Mouse (Mus musculus) bone marrow macrophage, adult 2 months (primary cell): ENCODE results near the gene Rnf43. TPM values are rescaled to one million over a fixed set of nuclear protein-coding genes. Genes with fewer than 3 reads are reported as not detected.

ENCODE experiments used
- H3K27ac ChIP-seq: 2 replicates; pipeline ENCODE4 v1.5.1; 2012; ENCODE audit warnings: low read depth, low read length; ENCODE audit not compliant: insufficient read depth
- H3K4me1 ChIP-seq: 2 replicates; pipeline ENCODE4 v1.6.1; 2012; ENCODE audit warnings: low read length; ENCODE audit not compliant: control insufficient read depth, insufficient read depth
- H3K4me3 ChIP-seq: 2 replicates; pipeline ENCODE4 v1.5.1; 2012; ENCODE audit warnings: mild to moderate bottlenecking, low read length, moderate library complexity; ENCODE audit not compliant: insufficient read depth
- CTCF ChIP-seq: IDR thresholded peaks from 2 replicates; pipeline ENCODE4 v1.5.1; 2012; ENCODE audit warnings: low read depth, mild to moderate bottlenecking, low read length, moderate library complexity
- POLR2A ChIP-seq: IDR thresholded peaks from 2 replicates; pipeline ENCODE4 v1.6.1; 2012; ENCODE audit warnings: mild to moderate bottlenecking, low read depth, low read length, borderline replicate concordance
- polyA plus RNA-seq: library from polyadenylated mRNA; stranded (reverse); fragments of >200 nt; gene quantifications from 2 replicates; pipeline ENCODE4 v1.2.4, GENCODE M21; 2012; ENCODE audit not compliant: missing spikeins, insufficient read depth, insufficient read length

The Rnf43 gene
- polyA plus RNA-seq, 1 experiment, result not detected

- Histone ChIP-seq H3K27ac (no peak overlapping the region), H3K4me3 (no peak overlapping the region), H3K4me1 (peaks cover 9% of the 10 kb centered on the region)
- TF ChIP-seq CTCF, result no peak
- TF ChIP-seq POLR2A, result no peak
Observed at GRCm38 (mm10) chr11:87687246-87688225, 25.0 kb downstream of the Rnf43 start.

- H3K4me3 ChIP-seq, result no peak overlapping the region
- no peak overlapping the region for H3K27ac ChIP-seq
- no peak for TF ChIP-seq CTCF
- H3K4me1 ChIP-seq, result peaks cover 9% of the 10 kb centered on the region
Observed at GRCm38 (mm10) chr11:87688478-87689203, 26.1 kb downstream of the Rnf43 start.

- Histone ChIP-seq H3K27ac (no peak overlapping the region), H3K4me1 (peaks cover 9% of the 10 kb centered on the region), H3K4me3 (no peak overlapping the region)
- no peak for TF ChIP-seq CTCF
- TF ChIP-seq POLR2A, result no peak
Observed at GRCm38 (mm10) chr11:87689402-87689808, 26.9 kb downstream of the Rnf43 start.

DNA sequence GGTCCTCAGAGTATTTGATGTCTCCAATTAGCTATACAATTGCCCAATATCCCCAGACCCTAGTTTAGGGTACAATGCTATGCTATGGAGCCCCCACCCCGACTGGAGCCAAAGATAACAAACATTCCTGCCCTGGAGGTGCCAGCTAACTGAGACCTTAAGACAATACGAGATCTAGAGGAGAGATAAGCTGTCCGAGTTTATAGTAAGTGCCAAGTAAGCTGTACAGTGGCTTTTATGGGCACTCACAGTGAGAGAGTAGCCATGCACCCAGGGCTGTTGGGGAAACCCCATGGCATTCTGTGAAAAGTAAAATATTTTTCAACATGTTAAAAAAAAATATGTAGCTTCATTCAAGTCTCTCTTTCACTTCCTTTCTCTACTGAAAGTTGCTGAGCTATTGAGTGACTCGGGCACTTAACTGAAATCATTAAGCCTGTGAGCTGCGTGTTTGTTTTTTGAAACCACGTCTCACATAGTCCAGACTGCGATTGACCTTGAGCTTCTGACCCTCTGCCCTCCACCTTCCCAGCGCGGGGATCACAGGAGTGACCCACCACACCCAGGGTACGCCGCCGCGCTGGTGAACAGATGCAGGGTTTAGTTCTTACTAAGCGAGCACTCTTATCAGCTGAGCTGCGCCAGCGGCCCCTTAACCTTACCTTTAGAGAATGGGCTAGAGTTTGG is 27.7 kb downstream of the Rnf43 start:
- Histone ChIP-seq H3K4me1 (peaks cover 9% of the 10 kb centered on the region), H3K27ac (no peak overlapping the region), H3K4me3 (no peak overlapping the region)
- TF ChIP-seq CTCF, result no peak
- TF ChIP-seq POLR2A, result no peak

GRCm38 (mm10) chr11:87697131-87697682 is 34.7 kb downstream of the Rnf43 start:
- Histone ChIP-seq H3K4me3 (no peak overlapping the region), H3K27ac (no peak overlapping the region), H3K4me1 (no peaks in the 10 kb centered on the region)
- TF ChIP-seq POLR2A, result no peak
- no peak for TF ChIP-seq CTCF

DNA sequence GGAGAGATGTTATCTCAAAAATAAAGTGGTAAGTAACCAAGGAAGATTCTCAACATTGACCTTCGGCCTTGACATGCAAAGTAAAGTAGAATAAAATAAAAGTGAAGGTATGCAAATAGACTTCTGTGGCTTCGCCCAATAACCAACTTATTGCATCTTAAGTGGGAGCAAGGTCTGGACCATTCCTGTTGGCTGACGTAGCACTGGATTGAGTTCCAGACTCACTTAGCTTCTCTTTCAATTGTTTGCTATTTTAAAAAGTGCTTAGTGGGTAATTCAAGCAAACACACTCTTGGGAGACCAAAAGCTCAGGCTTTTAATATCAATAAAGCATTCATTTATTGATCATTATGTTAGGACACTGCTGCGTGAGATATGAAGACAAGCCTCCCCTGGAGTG is 35.6 kb downstream of the Rnf43 start:
- H3K4me1 ChIP-seq, result no peaks in the 10 kb centered on the region

DNA sequence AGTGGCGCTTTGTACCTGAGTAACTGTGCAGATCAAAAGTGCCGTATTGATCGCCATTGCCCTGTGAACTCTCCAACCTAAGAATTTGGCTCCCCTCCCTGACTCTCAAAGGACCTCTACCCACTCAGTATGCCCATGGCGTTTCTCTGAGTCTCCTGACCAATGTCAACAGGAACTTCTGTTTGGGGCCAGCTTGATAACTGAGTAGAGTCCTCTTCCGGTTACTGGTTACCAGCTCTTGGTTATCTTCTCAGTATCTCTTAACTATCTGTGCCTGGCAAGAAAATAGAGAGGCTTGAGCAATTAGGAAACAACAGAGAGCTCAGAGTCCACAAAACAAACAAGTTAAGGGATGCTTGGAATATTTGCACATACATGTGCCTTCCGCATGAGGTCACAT is 38.6 kb downstream of the Rnf43 start:
- H3K4me3 ChIP-seq, result no peak overlapping the region

More for the DNA sequence above, 35.6 kb downstream of the Rnf43 start:
- no peak overlapping the region for H3K27ac ChIP-seq
- no peak for TF ChIP-seq POLR2A
- TF ChIP-seq CTCF, result no peak
- no peak overlapping the region for H3K4me3 ChIP-seq

DNA sequence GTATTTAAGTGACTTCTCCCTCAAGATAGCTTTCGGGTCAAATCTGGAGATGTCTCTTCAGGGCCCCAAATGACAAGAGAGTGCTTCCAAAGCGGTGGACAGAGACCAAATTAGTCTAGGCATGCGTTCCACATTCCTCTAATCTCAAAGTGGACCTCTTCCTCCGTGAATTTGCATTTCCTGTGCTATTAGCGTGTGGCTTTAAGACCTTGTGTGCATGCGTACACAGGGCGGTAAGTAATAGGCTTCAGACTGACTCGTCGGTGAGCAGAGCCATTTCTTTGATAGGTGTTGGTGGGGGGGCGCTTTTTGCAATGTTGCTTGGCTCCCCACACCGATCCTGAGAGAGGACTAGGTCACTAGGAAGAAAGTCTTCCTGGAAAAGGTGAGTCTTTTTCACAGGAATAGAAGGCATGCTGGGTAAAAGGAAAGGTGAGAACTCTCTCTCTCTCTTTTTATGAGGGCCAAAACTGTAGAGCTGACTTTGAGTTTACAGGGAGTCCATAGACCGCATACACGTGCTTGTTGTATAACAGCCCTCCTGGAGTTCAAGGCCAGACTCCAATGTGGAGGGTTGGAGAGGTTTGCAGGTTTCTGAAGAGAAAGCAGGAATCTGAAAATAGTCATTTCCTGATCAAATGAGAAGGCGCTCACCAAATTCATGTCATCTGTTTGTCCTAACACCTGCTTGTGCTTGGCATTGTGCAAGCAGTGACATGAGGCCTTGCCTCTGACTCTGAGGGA is 39.5 kb downstream of the Rnf43 start:
- Histone ChIP-seq H3K4me1 (no peaks in the 10 kb centered on the region), H3K4me3 (no peak overlapping the region), H3K27ac (no peak overlapping the region)
- TF ChIP-seq CTCF, result no peak
- no peak for TF ChIP-seq POLR2A

More for the DNA sequence above, 38.6 kb downstream of the Rnf43 start:
- no peak for TF ChIP-seq POLR2A
- TF ChIP-seq CTCF, result no peak
- H3K4me1 ChIP-seq, result no peaks in the 10 kb centered on the region
- no peak overlapping the region for H3K27ac ChIP-seq

DNA sequence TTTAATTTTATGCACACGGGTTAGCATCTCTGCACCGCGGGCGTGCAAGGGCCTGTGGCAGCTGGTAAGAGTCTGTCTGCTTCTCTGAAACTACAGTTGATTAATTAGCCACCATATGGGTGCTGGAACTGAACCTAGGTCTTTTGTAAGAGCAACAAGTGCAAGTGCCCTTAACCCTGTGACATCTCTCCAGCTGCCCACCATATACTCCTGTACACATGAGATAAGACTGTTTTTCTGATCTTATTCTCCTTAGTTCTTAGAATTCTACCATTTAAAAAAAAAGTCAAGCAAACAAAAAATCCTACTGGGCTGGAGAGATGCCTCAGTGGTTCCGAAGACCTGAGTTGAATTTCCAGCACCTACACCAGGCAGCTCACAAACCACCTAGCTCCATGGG is 41.1 kb downstream of the Rnf43 start:
- TF ChIP-seq POLR2A (no peak), CTCF (no peak)
- H3K4me3 ChIP-seq, result no peak overlapping the region
- H3K27ac ChIP-seq, result no peak overlapping the region
- H3K4me1 ChIP-seq, result no peaks in the 10 kb centered on the region
